Mouse (Mus musculus): ENCODE data around the gene Foxn4.

Gene Foxn4

GRCm38 (mm10) chr5:114273693-114274402, at the start of gene Foxn4:
TSS of gene Foxn4 (minus strand) at chr5:114273807.
- DNase-seq (ENCODE audit: low read depth, low spot score) = no peak

DNA sequence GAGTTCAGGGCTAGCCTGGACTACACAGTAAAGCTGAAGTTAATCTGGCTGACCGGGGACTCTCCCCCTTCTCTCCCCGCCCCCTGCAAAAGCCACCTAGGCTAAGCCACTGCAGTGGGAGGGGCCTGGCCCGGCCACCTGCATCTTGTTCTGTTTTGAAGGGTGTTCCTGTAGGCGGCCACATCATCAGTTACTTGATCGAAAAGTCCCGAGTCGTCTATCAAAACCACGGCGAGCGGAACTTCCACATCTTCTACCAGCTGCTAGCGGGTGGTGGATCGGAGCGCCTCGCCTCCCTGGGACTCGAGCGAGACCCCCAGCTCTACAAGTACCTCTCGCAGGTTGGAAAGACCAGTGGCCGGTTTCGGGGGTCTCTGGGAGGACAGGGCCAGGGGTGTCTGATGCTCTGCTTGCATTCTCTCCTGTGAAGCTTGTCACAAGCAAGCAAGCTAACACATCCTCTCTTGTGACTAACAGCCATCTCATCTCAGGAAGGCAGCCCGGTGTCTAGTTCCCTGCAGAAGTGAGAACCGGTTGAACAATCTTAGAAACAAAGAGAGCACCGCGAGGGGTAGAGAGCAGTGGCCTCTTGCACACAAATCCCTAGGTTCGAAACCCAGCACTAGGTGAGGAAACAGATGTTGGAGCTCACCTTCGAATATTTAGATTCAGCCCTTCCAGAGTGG, 49.6 kb upstream of the Foxn4 start:
- DNase-seq (ENCODE audit: low read depth, low spot score) = peak; percentile 85

DNA sequence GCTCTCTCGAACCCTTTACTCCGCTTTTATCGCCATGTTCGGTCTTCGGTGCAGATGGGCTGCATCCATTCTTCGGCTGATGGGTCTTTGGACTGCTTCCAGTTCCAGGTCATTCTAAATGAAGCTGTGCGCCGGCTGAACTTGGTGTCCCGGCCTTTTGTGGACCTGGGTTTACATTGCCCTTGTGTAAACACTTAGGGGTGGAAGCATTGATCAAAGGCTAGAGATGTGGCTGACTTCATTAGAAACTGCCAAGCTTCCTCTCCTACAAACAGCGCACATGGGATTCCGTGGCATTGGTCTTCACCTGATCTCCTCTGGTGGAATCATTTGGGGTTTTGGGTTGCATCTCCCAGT, 36.1 kb upstream of the Foxn4 start:
- no peak for DNase-seq (ENCODE audit: low read depth, low spot score)

- peak; percentile 63 for DNase-seq (ENCODE audit: low read depth, low spot score)
These were observed 35.4 kb upstream of the Foxn4 start for GRCm38 (mm10) chr5:114308765-114309679.

DNA sequence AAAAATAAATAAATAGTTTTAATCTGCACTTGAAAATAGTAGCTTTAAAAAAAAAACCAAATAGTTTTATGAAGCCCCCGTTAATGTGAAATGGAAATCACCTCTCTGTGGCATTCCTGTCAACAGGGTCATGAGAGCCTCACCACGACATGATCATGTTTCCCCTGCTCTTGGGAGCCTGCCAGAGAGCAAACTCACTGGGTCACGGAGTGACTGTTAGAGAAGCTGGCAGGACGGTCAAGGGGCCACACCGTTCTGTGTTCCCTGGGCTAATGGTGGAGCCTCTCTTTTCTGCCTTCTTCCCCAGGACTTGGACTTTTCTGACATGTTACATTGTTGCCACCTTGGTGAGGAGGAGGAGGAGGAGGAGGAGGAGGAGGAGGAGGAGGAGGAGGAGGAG, 32.9 kb upstream of the Foxn4 start:
- DNase-seq (ENCODE audit: low read depth, low spot score) = no peak

- DNase-seq (ENCODE audit: low read depth, low spot score) = no peak
These were observed 29.6 kb upstream of the Foxn4 start for GRCm38 (mm10) chr5:114303166-114303565.

GRCm38 (mm10) chr5:114299883-114300610, 26.4 kb upstream of the Foxn4 start:
- no peak for DNase-seq (ENCODE audit: low read depth, low spot score)

DNA sequence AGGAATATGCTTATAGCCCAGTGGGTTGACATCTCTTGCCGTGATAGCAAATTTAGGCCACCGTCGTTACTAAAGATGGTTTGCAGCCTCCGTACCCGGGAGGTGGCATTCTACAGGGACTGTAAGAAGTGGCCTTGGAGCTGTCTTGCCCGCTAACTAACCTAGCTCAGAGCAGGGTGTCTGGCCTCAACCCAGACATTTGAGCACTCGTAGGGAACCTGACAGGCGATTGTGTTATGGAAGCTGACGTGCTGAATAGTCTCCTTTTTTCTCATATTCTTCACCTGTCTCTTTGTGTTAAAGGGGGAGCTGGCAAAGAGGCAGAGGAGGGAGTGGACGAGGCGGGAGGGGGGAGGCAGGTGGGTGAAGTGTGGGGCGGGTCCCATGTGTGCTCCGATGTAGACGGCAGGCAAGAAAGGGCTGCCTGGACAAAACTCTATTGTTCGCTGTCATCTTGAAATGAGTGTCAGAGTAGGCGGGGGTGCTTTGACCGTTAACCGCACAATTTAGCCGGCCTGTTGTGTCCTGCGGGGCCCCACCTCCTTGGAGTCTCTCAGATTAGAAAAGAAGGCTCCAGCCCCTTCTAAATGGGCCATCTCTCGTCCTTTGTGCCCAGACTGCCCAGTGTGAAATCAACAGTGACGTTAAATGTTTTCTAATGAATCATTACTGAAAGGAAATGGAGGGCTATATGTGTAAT, 25.7 kb upstream of the Foxn4 start:
- DNase-seq (ENCODE audit: low read depth, low spot score) = no peak

DNA sequence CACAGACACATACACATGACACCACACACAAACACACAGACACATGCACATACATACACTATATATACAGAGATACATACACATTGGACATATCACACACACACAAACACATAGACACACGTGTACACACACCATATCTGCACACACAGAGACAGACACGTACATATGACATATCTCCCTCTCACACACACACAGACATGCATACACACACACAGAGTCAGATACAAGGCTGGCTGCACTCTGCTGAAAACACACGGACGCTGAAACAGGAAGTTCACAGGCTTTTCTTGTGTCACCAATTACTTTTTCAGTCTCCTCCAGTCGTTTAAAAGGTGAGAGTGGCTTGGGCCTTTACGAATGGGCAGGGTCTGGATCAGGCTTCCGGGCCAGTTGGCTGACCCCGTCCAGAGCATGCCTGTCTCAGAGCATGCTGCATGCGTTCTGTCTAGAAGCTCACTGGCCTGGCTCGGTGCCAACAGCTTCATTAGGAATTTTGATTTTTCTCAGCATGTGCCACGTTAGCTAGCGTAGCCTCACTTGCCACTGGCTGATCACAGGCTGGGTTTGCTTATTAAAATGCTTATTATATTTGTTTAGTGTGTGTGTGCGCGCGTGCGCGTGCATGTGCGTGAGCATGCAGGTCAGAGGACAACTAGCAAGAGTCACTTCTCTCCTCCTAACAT, 24.7 kb upstream of the Foxn4 start:
- no peak for DNase-seq (ENCODE audit: low read depth, low spot score)

DNA sequence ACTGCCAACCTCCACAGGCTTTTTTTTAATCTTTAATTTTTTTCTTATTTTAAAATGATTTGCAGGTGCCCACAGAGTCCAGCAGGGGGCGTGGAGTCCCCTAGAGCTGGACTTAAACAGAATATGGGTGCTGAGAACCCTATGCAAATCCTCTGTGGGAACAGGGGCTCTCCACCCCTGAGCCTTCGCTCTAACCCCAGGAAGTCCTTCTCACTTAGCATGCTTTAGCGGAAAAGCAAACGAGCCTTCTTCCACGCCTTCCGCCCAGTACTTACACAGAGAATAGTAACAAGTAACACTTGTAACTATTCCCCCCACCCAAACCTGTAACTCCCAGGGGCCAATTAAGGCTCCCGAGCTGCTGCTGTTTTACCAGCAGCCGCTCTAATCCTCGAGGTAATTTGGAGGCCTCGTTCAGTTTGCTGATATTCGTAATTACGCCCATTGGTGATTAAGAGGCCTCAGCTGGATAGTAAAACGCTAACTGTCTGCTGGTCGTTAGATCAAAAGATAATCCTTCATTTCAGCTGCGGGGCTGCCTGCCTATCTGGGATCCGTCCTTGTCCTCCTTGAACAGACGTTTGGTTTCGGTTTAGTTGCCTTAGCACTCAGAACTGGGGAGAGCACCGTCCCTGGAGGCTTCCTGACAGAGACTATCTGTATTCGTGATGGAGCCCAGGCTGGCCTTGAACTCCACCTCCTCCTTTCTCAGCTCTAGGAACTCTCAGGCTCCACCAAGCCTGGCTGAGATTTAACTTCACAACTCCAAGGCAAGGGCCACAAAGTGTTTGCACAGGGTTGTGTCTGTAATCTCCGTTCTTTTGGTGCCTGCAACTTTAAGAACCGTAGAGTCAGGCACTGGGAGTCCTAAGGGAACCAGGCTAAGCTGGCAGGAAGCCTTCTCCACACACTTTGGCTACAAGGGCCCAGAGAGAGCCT, 23.4 kb upstream of the Foxn4 start:
- DNase-seq (ENCODE audit: low read depth, low spot score) = peak; percentile 14

DNA sequence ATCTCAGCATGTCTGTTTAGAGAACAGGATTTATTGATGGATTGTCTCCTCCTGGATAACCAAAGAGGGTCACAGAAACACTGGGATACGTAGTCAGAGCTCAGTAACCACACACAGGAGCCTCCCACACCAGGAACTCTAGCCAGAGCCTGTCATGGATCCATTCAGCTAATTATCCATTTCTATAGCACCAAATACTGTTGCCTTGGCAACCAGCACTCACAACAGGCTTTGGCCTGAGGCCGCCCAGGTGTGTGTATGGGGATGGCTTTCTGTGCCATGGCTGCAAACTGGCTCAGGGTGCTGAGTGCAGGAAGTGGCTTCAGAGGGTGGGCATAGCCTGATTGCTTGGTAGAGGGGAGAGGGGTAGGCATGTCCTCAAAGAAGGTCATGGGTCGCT, 16.4 kb upstream of the Foxn4 start:
- no peak for DNase-seq (ENCODE audit: low read depth, low spot score)

DNA sequence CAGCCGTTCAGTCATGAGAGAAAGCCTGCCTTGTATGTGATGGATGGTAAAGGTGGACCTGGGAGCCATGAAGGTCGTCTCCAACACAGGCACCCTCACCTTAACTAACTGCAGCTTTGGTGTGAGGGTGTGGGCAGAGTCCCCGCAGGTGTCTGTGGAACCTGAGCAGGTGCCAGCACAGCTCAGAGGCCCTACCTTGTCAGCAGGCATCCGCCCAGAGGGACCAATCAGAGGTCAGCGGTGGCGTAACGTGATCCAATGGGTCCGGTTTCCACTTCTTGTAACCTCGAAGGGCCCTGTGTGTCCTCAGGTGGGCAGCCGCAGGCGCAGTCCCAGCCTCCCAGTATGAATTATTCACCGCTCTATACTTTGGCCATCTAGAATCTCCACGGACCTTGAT, 15.3 kb upstream of the Foxn4 start, which contains the start of gene Myo1h:
Gene Myo1h (plus strand): TSS at position 293 of the 400 bp plus-strand sequence.
- no peak for DNase-seq (ENCODE audit: low read depth, low spot score)

- DNase-seq (ENCODE audit: low read depth, low spot score) = no peak
These were observed 14.8 kb upstream of the Foxn4 start for GRCm38 (mm10) chr5:114288396-114288795.

DNA sequence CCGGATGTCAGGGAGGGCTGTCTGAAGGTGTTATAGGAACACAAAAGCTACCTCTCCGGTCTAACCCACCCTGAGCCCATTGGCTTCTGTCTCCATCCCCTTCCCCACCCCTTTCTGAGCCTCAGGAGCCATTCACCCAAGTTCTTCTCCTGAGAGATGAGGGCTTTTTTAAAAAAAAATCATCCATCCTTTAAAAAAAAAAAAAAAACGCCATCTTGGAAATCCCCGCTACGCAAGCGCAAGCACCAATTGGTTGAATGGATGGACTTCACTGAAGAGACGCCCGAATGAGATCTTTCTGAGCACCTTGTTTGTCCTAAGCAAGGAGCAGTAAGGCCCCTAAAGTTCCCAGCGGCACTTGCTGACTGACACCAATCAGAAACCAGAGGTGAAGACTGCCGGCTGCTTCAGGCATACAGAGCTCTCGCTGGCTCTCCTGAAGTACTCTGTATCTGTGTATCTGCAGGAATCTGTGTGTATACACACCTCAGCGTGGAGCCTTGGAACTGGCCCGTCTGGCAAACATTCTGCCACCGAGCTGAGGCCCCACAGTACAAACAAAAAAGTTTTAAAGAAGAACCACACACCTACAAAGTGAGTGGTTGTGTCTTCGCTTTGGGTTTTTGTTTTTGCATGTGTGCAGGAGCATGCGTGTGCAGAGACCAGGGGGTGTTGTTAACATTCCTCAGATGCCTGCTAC, 13.4 kb upstream of the Foxn4 start:
- DNase-seq (ENCODE audit: low read depth, low spot score) = no peak

GRCm38 (mm10) chr5:114286102-114286501, 12.5 kb upstream of the Foxn4 start:
- DNase-seq (ENCODE audit: low read depth, low spot score) = no peak

DNA sequence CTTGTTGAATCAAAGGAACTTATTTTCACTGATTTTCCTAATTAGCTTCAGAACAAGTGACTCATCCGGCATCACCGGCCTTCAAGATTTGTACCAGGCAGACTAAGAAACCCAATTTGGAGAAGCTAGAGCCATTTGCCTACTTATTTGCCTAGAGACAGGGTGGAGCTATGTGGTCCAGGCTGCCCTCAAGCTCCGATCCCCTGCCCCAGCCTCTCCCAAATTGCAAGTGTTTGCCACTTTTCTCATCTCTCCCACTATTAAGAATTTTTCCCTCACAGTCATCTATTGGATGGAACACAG, 11.7 kb upstream of the Foxn4 start:
- no peak for DNase-seq (ENCODE audit: low read depth, low spot score)

- no peak for DNase-seq (ENCODE audit: low read depth, low spot score)
These were observed 11.2 kb upstream of the Foxn4 start for GRCm38 (mm10) chr5:114284604-114285397.

- no peak for DNase-seq (ENCODE audit: low read depth, low spot score)
These were observed 8.7 kb upstream of the Foxn4 start for GRCm38 (mm10) chr5:114282346-114282745.
